Comparison of ENCODE assay signal across 12 mouse cellular contexts in the genomic region with DNA sequence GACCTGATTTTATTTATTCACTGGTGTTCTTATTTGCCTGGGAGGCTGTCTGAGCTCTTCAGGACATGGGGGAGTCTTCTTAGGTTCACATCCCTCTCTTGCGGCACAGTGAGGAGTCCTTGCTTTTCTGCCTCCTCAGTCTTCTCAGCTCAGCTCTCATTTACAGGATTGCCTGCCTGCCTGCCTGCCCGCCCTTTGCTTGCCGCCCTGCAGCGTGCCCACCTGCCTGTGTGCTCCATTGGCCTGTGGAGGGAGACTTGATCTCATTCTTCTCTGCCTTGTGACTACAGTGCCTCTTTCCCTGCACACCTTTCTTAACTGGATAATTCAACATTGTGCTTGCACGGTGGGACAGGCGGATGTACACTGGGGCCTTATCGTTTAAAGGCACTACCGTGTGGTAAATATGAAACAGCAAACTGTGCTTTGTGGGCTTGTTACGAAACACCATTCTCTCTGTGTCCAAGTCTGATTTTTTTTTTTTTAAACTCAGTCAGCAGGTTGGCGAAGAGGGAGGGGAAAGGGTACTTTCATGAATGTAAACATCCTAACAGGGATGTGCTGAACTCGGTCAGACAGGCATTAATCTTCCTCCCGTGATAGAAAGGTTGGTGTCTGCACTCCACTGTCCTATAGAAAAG. TPM values are rescaled to one million over a fixed set of nuclear protein-coding genes. Genes with fewer than 3 reads are reported as not detected.
DNase-seq lines count a peak whose midpoint lies in the region; ATAC-seq and TF ChIP-seq lines count a peak whose summit lies in the region.
"Had no signal": no experiment of that assay in that cellular context is flagged by ENCODE, and none has a peak within 500 bp of the region (broad histone marks: within the 10 kb centered on the region; RNA-seq: fewer than 3 reads in every experiment).

No protein-coding gene starts in this region.

- peak; percentile 32; the same call in 1 of the 2 replicates for ATAC-seq in forebrain, embryonic 14.5 days
- no peak for ATAC-seq in forebrain, embryonic 11.5 days (replicated peaks; ENCODE audit: low FRiP score)
- ATAC-seq: Patski had no signal

- H3K9me3 ChIP-seq in forebrain, embryonic 14.5 days (replicated peaks; ENCODE audit: control insufficient read depth, low read length) = no peaks in the 10 kb centered on the region
- H3K9me3 ChIP-seq in forebrain, embryonic 11.5 days (ENCODE audit: control insufficient read depth, low read length) = no peaks in the 10 kb centered on the region

- H3K36me3 ChIP-seq in forebrain, embryonic 14.5 days (ENCODE audit: control insufficient read depth, insufficient read depth, low read length) = no peaks in the 10 kb centered on the region
- no peaks in the 10 kb centered on the region for H3K36me3 ChIP-seq in forebrain, embryonic 11.5 days (ENCODE audit: control insufficient read depth, insufficient read depth, low read length)

- no peak overlapping the region for H3K4me3 ChIP-seq in forebrain, embryonic 14.5 days (ENCODE audit: low read depth, low read length)
- H3K4me3 ChIP-seq in forebrain, embryonic 11.5 days (ENCODE audit: low read depth, low read length) = no peak overlapping the region
- H3K4me3 ChIP-seq in layer of hippocampus, adult 2 months = peak overlapping the region; percentile 12; the same call in 1 of the 2 replicates
- H3K4me3 ChIP-seq: megakaryocyte, embryonic 14.5 days; neural tube, embryonic 12.5 days had no signal

- no peak overlapping the region for H3K9ac ChIP-seq in forebrain, embryonic 14.5 days (ENCODE audit: low read length)
- no peak overlapping the region for H3K9ac ChIP-seq in forebrain, embryonic 11.5 days (ENCODE audit: low read length)
- H3K9ac ChIP-seq: neural tube, embryonic 12.5 days had no signal

- no peak overlapping the region for H3K4me2 ChIP-seq in forebrain, embryonic 14.5 days (ENCODE audit: low read length)
- H3K4me2 ChIP-seq in forebrain, embryonic 11.5 days (ENCODE audit: low read depth, low read length, severe bottlenecking) = no peak overlapping the region
- H3K4me2 ChIP-seq: neural tube, embryonic 12.5 days had no signal

- no peaks in the 10 kb centered on the region for H3K27me3 ChIP-seq in forebrain, embryonic 14.5 days (replicated peaks; ENCODE audit: control insufficient read depth, insufficient read depth, low read length)
- H3K27me3 ChIP-seq in forebrain, embryonic 11.5 days (ENCODE audit: control insufficient read depth, insufficient read depth, low read length) = no peaks in the 10 kb centered on the region
- H3K27me3 ChIP-seq: megakaryocyte, embryonic 14.5 days; neural tube, embryonic 12.5 days; Patski had no signal

- intact Hi-C loops in heart, postnatal 25 days (cut with DNase I) = no loop called here

- TF ChIP-seq CTCF in layer of hippocampus, adult 2 months (conservative IDR thresholded peaks at IDR 0.05) = no peak

- H3K4me1 ChIP-seq in forebrain, embryonic 14.5 days (ENCODE audit: control insufficient read depth, insufficient read depth, low read length) = no peaks in the 10 kb centered on the region
- H3K4me1 ChIP-seq in forebrain, embryonic 11.5 days (replicated peaks; ENCODE audit: control insufficient read depth, insufficient read depth, low read length) = no peaks in the 10 kb centered on the region
- H3K4me1 ChIP-seq: megakaryocyte, embryonic 14.5 days; neural tube, embryonic 12.5 days had no signal

- H3K27ac ChIP-seq in forebrain, embryonic 14.5 days (ENCODE audit: low read depth, low read length) = 0 out of 2 replicates have a peak overlapping the region, but pooled peaks have one; percentile 3
- H3K27ac ChIP-seq in forebrain, embryonic 11.5 days (ENCODE audit: low read depth, low read length) = no peak overlapping the region
- H3K27ac ChIP-seq in layer of hippocampus, adult 2 months = peak overlapping the region; percentile 83
- H3K27ac ChIP-seq: neural tube, embryonic 12.5 days had no signal

- WGBS in forebrain, embryonic 14.5 days = 69% methylated on average over 12 of the region's 12 CpGs
- WGBS in forebrain, embryonic 11.5 days = 76% methylated on average over 12 of the region's 12 CpGs

- no peak for DNase-seq in forebrain, embryonic 14.5 days (ENCODE audit: low spot score)
- no peak for DNase-seq in forebrain, embryonic 11.5 days (ENCODE audit: low spot score)
- no peak for DNase-seq in layer of hippocampus, adult 2 months (ENCODE audit: low spot score in 2 of 2)
- DNase-seq in layer of hippocampus, postnatal 14 days (ENCODE audit: low spot score in 2 of 2) = no peak
- DNase-seq in cerebellum, adult 11-12 months = peak; percentile 82
- peak; percentile 38 for DNase-seq in fibroblast of lung, adult 2 months (ENCODE audit: low read depth)
- DNase-seq in natural killer cell, adult 2 months (ENCODE audit: low spot score in 2 of 2) = no peak
- DNase-seq in heart, postnatal 25 days (ENCODE audit: low spot score) = no peak
- DNase-seq: lung, adult 2 months had no signal

RNA-seq across cellular contexts. Expression of gene Rab30, which starts 41.9 kb away (rescaled TPM):
- polyA plus RNA-seq in forebrain, embryonic 14.5 days (2014; fragmentation: Nextera tagmentation; extraction: Ambion mirVana) = 25.9 and 27.5 TPM in 2 replicates
- 18.2 and 19.1 TPM in 2 replicates for polyA plus RNA-seq in forebrain, embryonic 11.5 days (2014; fragmentation: Nextera tagmentation; extraction: Ambion mirVana)
- 10 to 100 TPM; 41.2 to 47.2 TPM for total RNA-seq in layer of hippocampus, adult 2 months (2021)
- 10 to 100 TPM; 40.1 to 41.2 TPM for total RNA-seq in layer of hippocampus, postnatal 14 days (2021)
- 10 to 100 TPM; 14.8 to 17.7 TPM for total RNA-seq in heart, postnatal 25 days (2021)

Comparison
In these comparisons a context has a peak if more than half of its experiments do, and no peak if none do; other contexts are left out.
1. DNase-seq: peak in cerebellum, adult 11-12 months (single experiment) and fibroblast of lung, adult 2 months (single experiment); none in forebrain, embryonic 14.5 days (single experiment), forebrain, embryonic 11.5 days (single experiment), layer of hippocampus, adult 2 months (0 of 2), layer of hippocampus, postnatal 14 days (0 of 2), natural killer cell, adult 2 months (0 of 2) and heart, postnatal 25 days (single experiment).